11 mouse cellular contexts compared by ENCODE assay signal in the genomic region with DNA sequence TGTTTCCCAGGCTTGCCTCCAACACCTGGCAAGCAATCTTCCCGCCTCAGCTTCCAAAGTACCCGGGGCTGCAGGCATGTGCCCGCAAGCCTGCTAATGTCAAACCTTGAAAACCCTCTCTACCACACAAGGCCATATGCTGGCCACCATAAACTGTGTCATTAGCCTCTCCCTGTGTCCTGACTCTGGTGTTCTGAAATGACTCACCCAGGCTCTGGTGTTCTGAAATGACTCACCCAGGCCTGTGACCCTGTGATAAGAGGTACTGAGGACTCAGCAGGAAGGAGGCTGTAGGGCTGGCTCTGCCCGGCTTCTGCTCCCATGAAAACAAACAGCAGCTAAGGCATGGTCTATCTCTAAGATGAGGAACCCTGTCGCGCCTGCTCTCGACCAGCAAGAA. TPM values are rescaled to one million over a fixed set of nuclear protein-coding genes. Genes with fewer than 3 reads are reported as not detected.
DNase-seq lines count a peak whose midpoint lies in the region; ATAC-seq lines count a peak whose summit lies in the region.
"Had no signal": no experiment of that assay in that cellular context is flagged by ENCODE, and none has a peak within 500 bp of the region (broad histone marks: within the 10 kb centered on the region; RNA-seq: fewer than 3 reads in every experiment).

No protein-coding gene starts in this region.

- peaks cover 3% of the 10 kb centered on the region; the same call in 1 of the 2 replicates for H3K4me1 ChIP-seq in liver, embryonic 16.5 days (ENCODE audit: control insufficient read depth, low read depth, low read length)
- H3K4me1 ChIP-seq: neural tube, embryonic 15.5 days had no signal

- H3K4me3 ChIP-seq in liver, embryonic 16.5 days (ENCODE audit: low read depth, low read length): no peak overlapping the region
- H3K4me3 ChIP-seq: neural tube, embryonic 15.5 days had no signal

- peak overlapping the region; percentile 73 for H3K27ac ChIP-seq in liver, embryonic 16.5 days (ENCODE audit: low read length)
- H3K27ac ChIP-seq: hindbrain, postnatal 0 days; neural tube, embryonic 15.5 days had no signal

- ATAC-seq in erythroblast, adult 5-6 weeks (replicated peaks; ENCODE audit: low FRiP score, poor library complexity, severe bottlenecking): peak; percentile 100
- ATAC-seq in liver, embryonic 16.5 days (ENCODE audit: low read depth): peak; percentile 98
- ATAC-seq: hindbrain, postnatal 0 days had no signal

- no peaks in the 10 kb centered on the region for H3K9me3 ChIP-seq in liver, embryonic 16.5 days (replicated peaks; ENCODE audit: control insufficient read depth, low read length)
- H3K9me3 ChIP-seq: neural tube, embryonic 15.5 days had no signal

- H3K27me3 ChIP-seq in liver, embryonic 16.5 days (ENCODE audit: control insufficient read depth, insufficient read depth, low read depth, low read length): no peaks in the 10 kb centered on the region
- H3K27me3 ChIP-seq: neural tube, embryonic 15.5 days had no signal

- no peak overlapping the region for H3K4me2 ChIP-seq in liver, embryonic 16.5 days (ENCODE audit: low read depth, low read length)
- H3K4me2 ChIP-seq: neural tube, embryonic 15.5 days had no signal

- 25% methylated on average over 7 of the region's 7 CpGs for WGBS in liver, embryonic 16.5 days (ENCODE audit: insufficient replicate concordance)

- H3K9ac ChIP-seq in liver, embryonic 16.5 days (ENCODE audit: low read depth, low read length): no peak overlapping the region
- H3K9ac ChIP-seq: neural tube, embryonic 15.5 days had no signal

- H3K36me3 ChIP-seq in liver, embryonic 16.5 days (ENCODE audit: control insufficient read depth, insufficient read depth): no peaks in the 10 kb centered on the region

- DNase-seq in adrenal gland, adult 2 months: peak; percentile 77
- no peak for DNase-seq in adrenal gland, adult 18-20 months (ENCODE audit: low spot score in 2 of 2)
- peak; percentile 15 for DNase-seq in CD4-positive helper T cell, adult 2 months (ENCODE audit: low read depth, low spot score)
- no peak for DNase-seq in gastrocnemius, postnatal 10 days
- DNase-seq in kidney, postnatal 25 days: no peak
- no peak for DNase-seq in cerebellum, postnatal 14 days
- DNase-seq: layer of hippocampus, adult 9-11 months had no signal

RNA-seq across cellular contexts. Expression of gene Lgmn, which starts 13.3 kb away (rescaled TPM):
- total RNA-seq in adrenal gland, adult 2 months (2021): 100 to 1,000 TPM; 116 to 129 TPM
- 111 and 133 TPM in 2 replicates for polyA plus RNA-seq in adrenal gland, adult 2 months (2012; rRNA removed)
- 100 to 1,000 TPM in 1 of 2 experiments, 10 to 100 TPM in 1; 99.7 to 114 TPM for total RNA-seq in adrenal gland, adult 18-20 months (2021)
- 27.1 and 37.8 TPM in 2 replicates for total RNA-seq in erythroblast, adult 5-6 weeks (2015; ENCODE audit: low replicate concordance)
- total RNA-seq in erythroblast, adult 5-6 weeks (2017; ENCODE audit: low replicate concordance): 26.2 and 29.1 TPM in 2 replicates
- polyA plus RNA-seq in liver, embryonic 16.5 days (2015; fragmentation: Nextera tagmentation; extraction: Ambion mirVana): 85.1 and 85.2 TPM in 2 replicates
- total RNA-seq in gastrocnemius, postnatal 10 days (2021): 100 to 1,000 TPM in 1 of 2 experiments, 10 to 100 TPM in 1; 90.0 to 100 TPM

RNA-seq across cellular contexts. Expression of gene Golga5, which starts 42.6 kb away (rescaled TPM):
- total RNA-seq in adrenal gland, adult 2 months (2021): 10 to 100 TPM; 38.2 to 43.0 TPM
- polyA plus RNA-seq in adrenal gland, adult 2 months (2012; rRNA removed): 4.8 and 5.2 TPM in 2 replicates
- total RNA-seq in adrenal gland, adult 18-20 months (2021): 10 to 100 TPM; 31.3 to 40.2 TPM
- total RNA-seq in erythroblast, adult 5-6 weeks (2015; ENCODE audit: low replicate concordance): 13.2 and 15.0 TPM in 2 replicates
- 15.6 and 29.0 TPM in 2 replicates for total RNA-seq in erythroblast, adult 5-6 weeks (2017; ENCODE audit: low replicate concordance)
- 14.1 and 14.6 TPM in 2 replicates for polyA plus RNA-seq in liver, embryonic 16.5 days (2015; fragmentation: Nextera tagmentation; extraction: Ambion mirVana)
- total RNA-seq in gastrocnemius, postnatal 10 days (2021): 10 to 100 TPM; 22.0 to 25.3 TPM

Comparison
In these comparisons a context has a peak if more than half of its experiments do, and no peak if none do; other contexts are left out.
1. DNase-seq: peak in adrenal gland, adult 2 months (single experiment) and CD4-positive helper T cell, adult 2 months (single experiment); none in adrenal gland, adult 18-20 months (0 of 2), gastrocnemius, postnatal 10 days (single experiment), kidney, postnatal 25 days (0 of 2) and cerebellum, postnatal 14 days (0 of 2).